Mouse (Mus musculus) G1E-ER4 (cell line): Measurements from ENCODE around the gene Nt5c2. TPM values are rescaled to one million over a fixed set of nuclear protein-coding genes. Genes with fewer than 3 reads are reported as not detected.

Experiments used
- GATA1 ChIP-seq: IDR thresholded peaks from one replicate; pipeline ENCODE4 v1.8.0; 2012; ENCODE audit warnings: low read length, inconsistent platforms
- polyA plus RNA-seq: library from polyadenylated mRNA; stranded (reverse); fragments of >175 nt; gene quantifications from 2 replicates; pipeline ENCODE4 v1.2.3, GENCODE M21; 2012

The Nt5c2 gene
- polyA plus RNA-seq, 1 experiment = 6.8 TPM

- TF ChIP-seq GATA1 = no peak
Measured at GRCm38 (mm10) chr19:46837290-46838079, 177.5 kb downstream of the Nt5c2 start.

DNA sequence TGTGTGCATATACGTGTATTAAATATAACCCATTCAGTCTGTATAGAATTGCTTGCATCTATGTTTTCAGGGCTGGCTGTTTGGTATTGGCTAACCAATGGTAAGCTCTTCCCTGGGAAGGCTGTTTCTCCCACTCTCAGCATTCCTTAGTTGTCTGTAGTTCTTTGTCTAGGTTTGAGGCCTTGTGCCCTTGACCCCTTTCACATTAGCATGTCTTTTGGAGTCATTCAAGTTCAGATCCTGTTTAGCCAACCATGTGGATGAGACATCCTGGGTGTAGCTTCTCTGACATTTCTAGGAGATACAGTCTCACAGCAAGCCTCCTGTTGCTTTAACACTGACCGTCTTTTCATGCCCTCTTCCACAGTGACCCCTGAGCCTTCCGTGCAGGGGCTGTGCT is 178.9 kb downstream of the Nt5c2 start:
- TF ChIP-seq GATA1 = no peak

DNA sequence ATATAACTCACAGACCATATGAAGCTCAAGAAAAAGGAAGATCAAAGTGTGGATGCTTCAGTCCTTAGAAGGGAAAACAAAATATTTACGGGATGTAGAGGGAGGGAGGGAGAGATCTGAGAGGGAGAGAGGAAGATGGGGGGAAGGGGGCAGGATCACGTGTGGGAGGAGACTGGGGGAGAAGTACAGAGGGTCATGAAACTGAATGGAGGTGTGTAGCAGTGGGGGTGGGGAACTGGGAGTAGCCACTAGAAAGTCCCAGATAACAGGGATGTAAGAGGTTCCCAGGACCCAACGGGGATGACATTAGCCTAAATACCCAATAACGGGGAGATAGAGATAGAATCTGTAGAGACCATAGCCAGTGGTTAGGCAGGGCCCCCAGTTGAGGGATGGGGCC is 179.6 kb downstream of the Nt5c2 start:
- TF ChIP-seq GATA1 = no peak

DNA sequence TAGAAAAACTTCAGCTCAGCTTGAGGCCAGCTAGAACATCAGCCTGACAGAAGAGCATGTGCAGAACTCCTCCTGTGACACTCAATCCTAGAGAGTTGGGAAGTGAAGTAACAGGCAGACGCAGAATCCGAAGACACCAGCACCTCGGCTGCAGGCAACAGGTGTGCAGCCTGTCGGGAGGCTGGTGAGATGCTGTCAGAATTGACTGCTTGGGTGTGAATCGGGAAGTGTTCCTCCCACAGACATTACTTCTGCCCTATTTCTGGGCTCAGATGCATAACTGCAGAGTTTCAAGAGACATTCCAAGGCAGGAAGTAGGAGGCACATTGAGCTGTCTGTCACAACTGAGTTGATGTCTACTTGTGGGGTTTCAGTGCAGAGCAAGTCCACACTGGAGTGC is 180.7 kb downstream of the Nt5c2 start:
- TF ChIP-seq GATA1 = no peak

Other genes with a start within 250 kb of the Nt5c2 start
- 0.02 TPM in 1 of 2 replicates, not detected in the other for gene Ina, start 455 bp downstream of the Nt5c2 start, polyA plus RNA-seq
- 20.0 and 27.5 TPM in 2 replicates for gene Pcgf6, start 35.8 kb upstream of the Nt5c2 start, polyA plus RNA-seq
- gene Taf5, start 52.6 kb upstream of the Nt5c2 start, polyA plus RNA-seq = 8.6 and 10.4 TPM in 2 replicates
- gene Usmg5, start 75.5 kb upstream of the Nt5c2 start, polyA plus RNA-seq = 20.2 and 37.3 TPM in 2 replicates
- gene Pdcd11, start 75.6 kb upstream of the Nt5c2 start, polyA plus RNA-seq = 34.2 and 35.9 TPM in 2 replicates
- not detected in 2 replicates for gene Calhm2, start 123.1 kb upstream of the Nt5c2 start, polyA plus RNA-seq
- gene Calhm1, start 129.1 kb upstream of the Nt5c2 start, polyA plus RNA-seq = not detected in 2 replicates
- gene Calhm3, start 142.6 kb upstream of the Nt5c2 start, polyA plus RNA-seq = not detected in 2 replicates
- gene Neurl1a, start 163.7 kb upstream of the Nt5c2 start, polyA plus RNA-seq = not detected in 2 replicates